Mouse (Mus musculus): ENCODE data around the gene Pacs2. TPM values are rescaled to one million over a fixed set of nuclear protein-coding genes. Genes with fewer than 3 reads are reported as not detected.
A peak's percentile ranks its signal among the peaks of the same experiment; 100 is the strongest.

Gene Pacs2
- polyA plus RNA-seq, 1 experiment from 2014 or later: 24.1 TPM

GRCm38 (mm10) chr12:113051628-113052403 is 37.5 kb downstream of the Pacs2 start:
- no peaks in the 10 kb centered on the region for H3K4me1 ChIP-seq (replicated peaks)
- WGBS: 72% methylated on average over 9 of the region's 9 CpGs
- no peak overlapping the region for H3K4me2 ChIP-seq
- no peaks in the 10 kb centered on the region for H3K9me3 ChIP-seq
- ATAC-seq (ENCODE audit: low FRiP score): no peak
- H3K27me3 ChIP-seq: no peaks in the 10 kb centered on the region
- peaks cover 93% of the 10 kb centered on the region for H3K36me3 ChIP-seq
- H3K9ac ChIP-seq: no peak overlapping the region
- H3K4me3 ChIP-seq: no peak overlapping the region
- peak overlapping the region; percentile 31 for H3K27ac ChIP-seq

GRCm38 (mm10) chr12:113056089-113056488 is 41.8 kb downstream of the Pacs2 start:
- no peak overlapping the region for H3K27ac ChIP-seq
- WGBS: 93% methylated on average over 8 of the region's 8 CpGs
- H3K27me3 ChIP-seq: no peaks in the 10 kb centered on the region
- no peak overlapping the region for H3K4me2 ChIP-seq
- no peak for ATAC-seq (ENCODE audit: low FRiP score)
- H3K4me1 ChIP-seq (replicated peaks): no peaks in the 10 kb centered on the region
- H3K4me3 ChIP-seq: no peak overlapping the region
- H3K36me3 ChIP-seq: peaks cover 97% of the 10 kb centered on the region
- no peak overlapping the region for H3K9ac ChIP-seq
- no peaks in the 10 kb centered on the region for H3K9me3 ChIP-seq

GRCm38 (mm10) chr12:113060178-113060577 is 45.9 kb downstream of the Pacs2 start:
- H3K27me3 ChIP-seq: no peaks in the 10 kb centered on the region
- H3K9me3 ChIP-seq: no peaks in the 10 kb centered on the region
- no peak for ATAC-seq (ENCODE audit: low FRiP score)
- WGBS: 99% methylated on average over 5 of the region's 5 CpGs
- no peaks in the 10 kb centered on the region for H3K4me1 ChIP-seq (replicated peaks)
- H3K36me3 ChIP-seq: peaks cover 98% of the 10 kb centered on the region
- H3K9ac ChIP-seq: no peak overlapping the region
- no peak overlapping the region for H3K4me3 ChIP-seq
- no peak overlapping the region for H3K4me2 ChIP-seq
- H3K27ac ChIP-seq: no peak overlapping the region

- Histone ChIP-seq H3K27me3 (no peaks in the 10 kb centered on the region), H3K9me3 (no peaks in the 10 kb centered on the region), H3K4me2 (no peak overlapping the region), H3K36me3 (peaks cover 100% of the 10 kb centered on the region), H3K4me1 (replicated peaks) (no peaks in the 10 kb centered on the region), H3K9ac (no peak overlapping the region), H3K4me3 (no peak overlapping the region), H3K27ac (no peak overlapping the region)
- 94% methylated on average over 9 of the region's 9 CpGs for WGBS
- no peak for ATAC-seq (ENCODE audit: low FRiP score)
Observed at GRCm38 (mm10) chr12:113061606-113062005, 47.3 kb downstream of the Pacs2 start.

- no peak overlapping the region for H3K27ac ChIP-seq
- WGBS: 85% methylated on average over 10 of the region's 10 CpGs
- H3K9me3 ChIP-seq: no peaks in the 10 kb centered on the region
- H3K9ac ChIP-seq: no peak overlapping the region
- H3K4me3 ChIP-seq: no peak overlapping the region
- H3K36me3 ChIP-seq: peaks cover 99% of the 10 kb centered on the region
- no peak overlapping the region for H3K4me2 ChIP-seq
- no peaks in the 10 kb centered on the region for H3K4me1 ChIP-seq (replicated peaks)
- no peaks in the 10 kb centered on the region for H3K27me3 ChIP-seq
- ATAC-seq (ENCODE audit: low FRiP score): no peak
Observed at GRCm38 (mm10) chr12:113062201-113062600, 47.9 kb downstream of the Pacs2 start.

GRCm38 (mm10) chr12:113063700-113064099 is 49.4 kb downstream of the Pacs2 start:
- Histone ChIP-seq H3K4me1 (replicated peaks) (no peaks in the 10 kb centered on the region), H3K4me3 (no peak overlapping the region), H3K27me3 (no peaks in the 10 kb centered on the region), H3K9me3 (no peaks in the 10 kb centered on the region), H3K27ac (no peak overlapping the region), H3K36me3 (peaks cover 97% of the 10 kb centered on the region), H3K4me2 (no peak overlapping the region), H3K9ac (no peak overlapping the region)
- WGBS: 94% methylated on average over 7 of the region's 7 CpGs
- ATAC-seq (ENCODE audit: low FRiP score): no peak

- H3K9ac ChIP-seq: no peak overlapping the region
- no peak overlapping the region for H3K27ac ChIP-seq
- no peak overlapping the region for H3K4me2 ChIP-seq
- no peaks in the 10 kb centered on the region for H3K9me3 ChIP-seq
- peaks cover 91% of the 10 kb centered on the region for H3K36me3 ChIP-seq
- no peak for ATAC-seq (ENCODE audit: low FRiP score)
- no peaks in the 10 kb centered on the region for H3K27me3 ChIP-seq
- 91% methylated on average over 7 of the region's 7 CpGs for WGBS
- peaks cover under 1% of the 10 kb centered on the region for H3K4me1 ChIP-seq (replicated peaks)
- no peak overlapping the region for H3K4me3 ChIP-seq
Observed at GRCm38 (mm10) chr12:113068002-113068401, 53.7 kb downstream of the Pacs2 start.

- H3K4me3 ChIP-seq: no peak overlapping the region
- peaks cover 77% of the 10 kb centered on the region for H3K36me3 ChIP-seq
- no peak overlapping the region for H3K9ac ChIP-seq
- H3K27ac ChIP-seq: no peak overlapping the region
- no peak for ATAC-seq (ENCODE audit: low FRiP score)
- no peaks in the 10 kb centered on the region for H3K27me3 ChIP-seq
- no peak overlapping the region for H3K4me2 ChIP-seq
- H3K9me3 ChIP-seq: no peaks in the 10 kb centered on the region
- WGBS: 98% methylated on average over 6 of the region's 6 CpGs
- H3K4me1 ChIP-seq (replicated peaks): peaks cover 13% of the 10 kb centered on the region
Observed at GRCm38 (mm10) chr12:113069389-113069788, 55.1 kb downstream of the Pacs2 start.

GRCm38 (mm10) chr12:113071321-113071720 is 57.0 kb downstream of the Pacs2 start:
- Histone ChIP-seq H3K4me2 (no peak overlapping the region), H3K4me1 (replicated peaks) (peaks cover 26% of the 10 kb centered on the region), H3K9me3 (no peaks in the 10 kb centered on the region), H3K4me3 (no peak overlapping the region), H3K27me3 (no peaks in the 10 kb centered on the region), H3K27ac (no peak overlapping the region), H3K36me3 (peaks cover 58% of the 10 kb centered on the region), H3K9ac (no peak overlapping the region; the same call in 1 of the 2 replicates)
- no peak for ATAC-seq (ENCODE audit: low FRiP score)
- 94% methylated on average over 6 of the region's 6 CpGs for WGBS

- 79% methylated on average over 6 of the region's 6 CpGs for WGBS
- H3K9me3 ChIP-seq: no peaks in the 10 kb centered on the region
- no peak overlapping the region for H3K4me3 ChIP-seq
- H3K4me2 ChIP-seq: no peak overlapping the region
- H3K27me3 ChIP-seq: no peaks in the 10 kb centered on the region
- H3K27ac ChIP-seq: no peak overlapping the region
- H3K36me3 ChIP-seq: peaks cover 53% of the 10 kb centered on the region
- no peak for ATAC-seq (ENCODE audit: low FRiP score)
- H3K9ac ChIP-seq: 0 out of 2 replicates have a peak overlapping the region, but pooled peaks have one; percentile 3
- H3K4me1 ChIP-seq (replicated peaks): peaks cover 26% of the 10 kb centered on the region
Observed at GRCm38 (mm10) chr12:113071827-113072226, 57.5 kb downstream of the Pacs2 start.

- 12% methylated on average over 15 of the region's 15 CpGs for WGBS
- Histone ChIP-seq H3K9ac (peak overlapping the region; percentile 76), H3K4me3 (peak overlapping the region; percentile 47), H3K27ac (peak overlapping the region; percentile 96), H3K4me2 (peak overlapping the region; percentile 88), H3K27me3 (no peaks in the 10 kb centered on the region), H3K36me3 (peaks cover 37% of the 10 kb centered on the region), H3K9me3 (no peaks in the 10 kb centered on the region), H3K4me1 (replicated peaks) (peaks cover 26% of the 10 kb centered on the region)
- ATAC-seq (ENCODE audit: low FRiP score): peak; percentile 55
Observed at GRCm38 (mm10) chr12:113073420-113074328, 59.4 kb downstream of the Pacs2 start.

GRCm38 (mm10) chr12:113074329-113075062 is 60.2 kb downstream of the Pacs2 start, which contains the start of gene Tex22:
Gene Tex22 (plus strand): TSS chr12:113074502.
- Histone ChIP-seq H3K4me2 (peak within 1 kb of the TSS; percentile 88), H3K9ac (peak within 1 kb of the TSS; percentile 76), H3K9me3 (no peaks in the 10 kb centered on the region), H3K4me1 (replicated peaks) (peaks cover 26% of the 10 kb centered on the region), H3K27ac (peak within 1 kb of the TSS; percentile 96), H3K27me3 (no peaks in the 10 kb centered on the region), H3K4me3 (peak within 1 kb of the TSS; percentile 47), H3K36me3 (peaks cover 29% of the 10 kb centered on the region)
- 2% methylated on average over 32 of the region's 32 CpGs for WGBS
- peak; percentile 93 for ATAC-seq (ENCODE audit: low FRiP score)
